Mouse (Mus musculus) limb, embryonic 11.5 days (tissue): ENCODE data around the gene Zfp956. TPM values are rescaled to one million over a fixed set of nuclear protein-coding genes. Genes with fewer than 3 reads are reported as not detected.
"Not testable (repeated sequence)": the region's sequence is repeated elsewhere in the genome, so short reads cannot be mapped to it uniquely, and the experiment has no call there.

Experiments
- ATAC-seq: fragments of 200-750 bp; cut with Nextera tagmentation; 2 replicates; pipeline ENCODE4 v1.8.0; 2017; ENCODE audit warnings: low read depth; ENCODE audit not compliant: insufficient number of reproducible peaks, low FRiP score, low TSS enrichment
- DNase-seq: peaks from one replicate; pipeline ENCODE4 v3.0.0-alpha.2; 2015; ENCODE audit warnings: low spot score
- H3K27ac ChIP-seq: fragments of 300-500 bp; sonication (generic); replicated peaks from 2 replicates; pipeline ENCODE4 v1.5.1; 2014; ENCODE audit warnings: low read depth, mild to moderate bottlenecking, low read length
- H3K27me3 ChIP-seq: fragments of 300-500 bp; sonication (generic); 2 replicates; pipeline ENCODE4 v1.6.1; 2014; ENCODE audit warnings: mild to moderate bottlenecking, low read length, mixed read lengths; ENCODE audit not compliant: control insufficient read depth, insufficient read depth
- H3K36me3 ChIP-seq: fragments of 300-500 bp; sonication (generic); 2 replicates; pipeline ENCODE4 v1.6.1; 2014; ENCODE audit warnings: mild to moderate bottlenecking, low read length, moderate library complexity, mixed read lengths; ENCODE audit not compliant: control insufficient read depth, insufficient read depth
- H3K4me1 ChIP-seq: fragments of 300-500 bp; sonication (generic); 2 replicates; pipeline ENCODE4 v1.6.1; 2014; ENCODE audit warnings: low read length, mixed read lengths; ENCODE audit not compliant: control insufficient read depth, insufficient read depth
- H3K4me2 ChIP-seq: fragments of 300-500 bp; sonication (generic); 2 replicates; pipeline ENCODE4 v1.6.1; 2014; ENCODE audit warnings: low read depth, mild to moderate bottlenecking, moderate library complexity; ENCODE audit not compliant: severe bottlenecking
- H3K4me3 ChIP-seq: fragments of 300-500 bp; sonication (generic); 2 replicates; pipeline ENCODE4 v1.5.1; 2014; ENCODE audit warnings: low read depth, low read length
- H3K9ac ChIP-seq: fragments of 300-500 bp; sonication (generic); 2 replicates; pipeline ENCODE4 v1.6.1; 2014; ENCODE audit warnings: mild to moderate bottlenecking, low read length
- H3K9me3 ChIP-seq: fragments of 300-500 bp; sonication (generic); 2 replicates; pipeline ENCODE4 v1.6.1; 2016; ENCODE audit warnings: low read length; ENCODE audit not compliant: control insufficient read depth
- WGBS: fragments of 180-500 bp; shearing (Covaris S2); extraction: QIAGEN DNeasy Blood & Tissue Kit; methylation state at CpG from one replicate; pipeline ENCODE4 v1.1.7; 2014; 5-methylcytosine and 5-hydroxymethylcytosine counted together
- polyA plus RNA-seq: library from polyadenylated mRNA; unstranded; fragments of >200 nt; fragmentation: Nextera tagmentation; extraction: Ambion mirVana; gene quantifications from 2 replicates; pipeline ENCODE4 v1.2.1, GENCODE M21; 2014

Zfp956 gene
- polyA plus RNA-seq, 1 experiment from 2014 or later, result 8.8 TPM

GRCm38 (mm10) chr6:47947388-47947787 lies 5.8 kb upstream of the Zfp956 start:
- no peak for DNase-seq

GRCm38 (mm10) chr6:47954425-47954824 lies 1.2 kb downstream of the Zfp956 start:
- H3K9me3 ChIP-seq, result no peaks in the 10 kb centered on the region
- ATAC-seq, result no peak
- no peaks in the 10 kb centered on the region for H3K36me3 ChIP-seq
- DNase-seq, result no peak
- no peak overlapping the region for H3K9ac ChIP-seq
- H3K4me2 ChIP-seq, result no peak overlapping the region; the same call in 1 of the 2 replicates
- H3K4me3 ChIP-seq, result peak overlapping the region; percentile 67; the same call in 1 of the 2 replicates
- H3K27me3 ChIP-seq, result no peaks in the 10 kb centered on the region
- WGBS, result 89% methylated on average over 3 of the region's 3 CpGs
- no peak overlapping the region for H3K27ac ChIP-seq
- H3K4me1 ChIP-seq, result 0 out of 2 replicates have a peak, but pooled peaks cover 2% of the 10 kb centered on the region

More at GRCm38 (mm10) chr6:47947388-47947787, 5.8 kb upstream of the Zfp956 start:
- Histone ChIP-seq H3K36me3 (peaks cover 8% of the 10 kb centered on the region; the same call in 1 of the 2 replicates), H3K27me3 (no peaks in the 10 kb centered on the region), H3K4me1 (peaks cover 2% of the 10 kb centered on the region; the same call in 1 of the 2 replicates), H3K9me3 (no peaks in the 10 kb centered on the region), H3K27ac (no peak overlapping the region), H3K4me3 (no peak overlapping the region), H3K4me2 (no peak overlapping the region), H3K9ac (no peak overlapping the region)
- WGBS, result 92% methylated on average over 4 of the region's 4 CpGs
- no peak for ATAC-seq

DNA sequence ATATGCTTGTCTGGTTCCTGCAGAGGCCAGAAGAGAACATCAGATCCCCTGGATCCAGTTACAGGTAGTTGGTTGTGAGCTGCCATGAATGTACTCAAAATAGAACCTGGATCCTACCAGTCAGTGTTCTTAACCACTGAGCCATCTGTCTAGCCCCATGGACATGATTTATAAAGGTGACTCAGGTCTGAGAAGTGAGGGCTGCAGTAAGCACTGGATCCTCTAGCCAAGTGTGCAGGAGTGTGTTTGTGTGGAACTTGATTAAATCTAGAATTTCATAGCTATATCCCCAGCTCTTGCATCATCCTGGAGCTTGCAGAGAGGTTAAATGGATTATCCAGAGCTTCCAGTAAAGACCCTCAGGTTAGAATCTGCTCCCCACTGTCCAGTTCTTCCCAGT lies 4.6 kb downstream of the Zfp956 start:
- H3K9me3 ChIP-seq, result no peaks in the 10 kb centered on the region
- no peak overlapping the region for H3K9ac ChIP-seq
- H3K27ac ChIP-seq, result no peak overlapping the region
- H3K4me1 ChIP-seq, result 0 out of 2 replicates have a peak, but pooled peaks cover 2% of the 10 kb centered on the region
- ATAC-seq (no peak), DNase-seq (no peak)
- H3K4me3 ChIP-seq, result no peak overlapping the region
- H3K4me2 ChIP-seq, result no peak overlapping the region
- no peaks in the 10 kb centered on the region; the same call in 1 of the 2 replicates for H3K36me3 ChIP-seq
- H3K27me3 ChIP-seq, result no peaks in the 10 kb centered on the region

- no peak overlapping the region for H3K4me2 ChIP-seq
- H3K27ac ChIP-seq, result no peak overlapping the region
- DNase-seq (no peak), ATAC-seq (no peak)
- no peak overlapping the region for H3K4me3 ChIP-seq
- H3K4me1 ChIP-seq, result no peaks in the 10 kb centered on the region
- 82% methylated on average over 6 of the region's 6 CpGs for WGBS
- peaks cover 6% of the 10 kb centered on the region; the same call in 1 of the 2 replicates for H3K36me3 ChIP-seq
- H3K9ac ChIP-seq, result no peak overlapping the region
- no peaks in the 10 kb centered on the region for H3K27me3 ChIP-seq
- no peaks in the 10 kb centered on the region for H3K9me3 ChIP-seq
These were observed 7.7 kb downstream of the Zfp956 start for GRCm38 (mm10) chr6:47960685-47961421.

DNA sequence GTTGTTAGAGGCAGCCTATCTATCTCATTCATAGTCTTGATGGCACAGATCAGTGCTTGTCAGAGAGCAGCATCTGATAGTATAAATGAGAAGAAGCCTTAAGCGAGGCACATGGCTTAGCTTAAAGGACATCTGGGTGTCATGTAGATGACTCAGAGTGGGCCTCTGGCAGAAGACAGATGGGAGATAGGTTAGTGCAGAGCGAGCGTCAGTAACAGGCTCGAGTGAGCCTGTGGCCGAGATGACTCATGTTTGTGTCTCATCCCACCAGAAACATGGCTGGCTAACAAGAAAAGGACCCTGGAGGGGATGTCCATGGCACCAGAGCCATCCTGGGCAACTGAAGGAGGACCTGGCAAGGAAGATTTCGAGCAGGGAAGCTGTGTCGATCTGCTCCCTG lies 9.9 kb downstream of the Zfp956 start:
- DNase-seq (no peak), ATAC-seq (no peak)
- H3K4me2 ChIP-seq, result no peak overlapping the region
- no peak overlapping the region for H3K27ac ChIP-seq
- H3K4me1 ChIP-seq, result no peaks in the 10 kb centered on the region
- peaks cover 6% of the 10 kb centered on the region; the same call in 1 of the 2 replicates for H3K36me3 ChIP-seq
- H3K9ac ChIP-seq, result no peak overlapping the region
- no peaks in the 10 kb centered on the region for H3K9me3 ChIP-seq
- 86% methylated on average over 7 of the region's 7 CpGs for WGBS
- H3K27me3 ChIP-seq, result no peaks in the 10 kb centered on the region
- H3K4me3 ChIP-seq, result no peak overlapping the region

DNA sequence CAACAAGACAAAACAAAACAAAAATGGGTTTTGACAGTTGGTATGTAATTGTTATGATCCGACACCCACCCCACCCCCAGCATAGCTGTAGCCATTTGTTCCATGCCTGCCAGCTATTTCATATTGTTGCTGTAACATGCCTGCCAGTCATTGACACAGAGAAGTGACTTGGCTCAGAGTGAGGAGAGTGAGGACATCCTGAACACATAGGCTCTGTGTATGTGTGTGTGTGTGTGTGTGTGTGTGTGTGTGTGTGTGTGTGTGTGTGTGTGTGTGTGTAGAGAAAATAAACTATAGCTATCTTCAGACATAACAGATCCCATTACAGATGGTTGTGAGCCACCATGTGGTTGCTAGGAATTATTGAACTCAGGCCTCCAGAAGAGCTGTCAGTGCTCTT lies 15.0 kb downstream of the Zfp956 start:
- not testable (repeated sequence) for H3K27me3 ChIP-seq, H3K9ac ChIP-seq, H3K4me3 ChIP-seq, H3K36me3 ChIP-seq, ATAC-seq, H3K9me3 ChIP-seq, H3K27ac ChIP-seq, H3K4me2 ChIP-seq, DNase-seq, H3K4me1 ChIP-seq
- WGBS, result 85% methylated on average over 1 of the region's 1 CpGs

DNA sequence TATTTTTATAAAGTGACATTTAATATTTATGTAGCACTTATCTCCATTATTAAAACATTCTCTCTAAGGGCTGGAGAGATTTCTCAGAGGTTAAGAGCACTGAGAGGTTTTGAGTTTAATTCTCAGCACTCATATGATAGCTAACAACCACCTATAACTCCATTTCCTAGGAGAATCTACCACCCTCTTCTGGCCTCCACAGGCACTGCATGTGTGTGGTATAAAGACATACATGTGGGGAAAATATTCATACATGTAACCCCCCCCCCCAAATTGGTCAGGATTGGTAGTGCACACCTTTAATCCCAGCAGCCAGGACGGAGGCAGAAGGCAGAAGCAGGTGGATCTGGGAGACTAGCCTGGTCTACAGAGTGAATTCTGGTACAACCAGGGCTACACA lies 21.4 kb downstream of the Zfp956 start:
- Histone ChIP-seq H3K36me3 (no peaks in the 10 kb centered on the region), H3K4me2 (no peak overlapping the region), H3K9me3 (no peaks in the 10 kb centered on the region; the same call in 1 of the 2 replicates), H3K4me3 (no peak overlapping the region), H3K27ac (no peak overlapping the region), H3K4me1 (no peaks in the 10 kb centered on the region), H3K9ac (no peak overlapping the region), H3K27me3 (no peaks in the 10 kb centered on the region)
- ATAC-seq (no peak), DNase-seq (no peak)
- WGBS, result 68% methylated on average over 1 of the region's 1 CpGs

DNA sequence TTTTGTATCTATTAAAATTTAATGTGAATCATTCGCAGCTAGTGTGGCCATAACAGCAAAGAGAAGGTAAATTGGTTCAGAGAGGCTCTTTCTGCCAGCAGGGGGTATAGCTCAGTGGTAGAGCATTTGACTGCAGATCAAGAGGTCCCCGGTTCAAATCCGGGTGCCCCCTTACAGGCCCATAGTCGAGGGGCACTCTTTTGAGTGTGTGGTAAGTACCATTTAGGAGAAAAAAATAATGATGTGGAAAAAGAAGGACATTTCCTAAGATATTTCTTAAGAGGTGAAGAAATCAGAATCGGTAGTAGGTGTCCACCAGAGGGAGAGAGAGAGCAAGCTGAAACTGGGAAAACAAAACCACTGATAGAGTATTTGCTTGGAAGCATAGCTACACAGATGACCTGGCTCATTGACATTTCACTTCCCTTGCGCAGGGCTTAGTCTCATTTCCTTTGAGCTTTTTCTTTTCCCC lies 25.7 kb downstream of the Zfp956 start:
- peak; percentile 69 for DNase-seq
- 19% methylated on average over 6 of the region's 6 CpGs for WGBS
- H3K4me3 ChIP-seq, result no peak overlapping the region

More for the DNA sequence above, 25.7 kb downstream of the Zfp956 start:
- Histone ChIP-seq H3K4me1 (no peaks in the 10 kb centered on the region), H3K4me2 (no peak overlapping the region), H3K9me3 (no peaks in the 10 kb centered on the region), H3K36me3 (no peaks in the 10 kb centered on the region), H3K27me3 (no peaks in the 10 kb centered on the region), H3K9ac (no peak overlapping the region), H3K27ac (no peak overlapping the region)
- no peak for ATAC-seq
